Mouse (Mus musculus): Measurements from ENCODE around the gene Ccdc116.

DNA sequence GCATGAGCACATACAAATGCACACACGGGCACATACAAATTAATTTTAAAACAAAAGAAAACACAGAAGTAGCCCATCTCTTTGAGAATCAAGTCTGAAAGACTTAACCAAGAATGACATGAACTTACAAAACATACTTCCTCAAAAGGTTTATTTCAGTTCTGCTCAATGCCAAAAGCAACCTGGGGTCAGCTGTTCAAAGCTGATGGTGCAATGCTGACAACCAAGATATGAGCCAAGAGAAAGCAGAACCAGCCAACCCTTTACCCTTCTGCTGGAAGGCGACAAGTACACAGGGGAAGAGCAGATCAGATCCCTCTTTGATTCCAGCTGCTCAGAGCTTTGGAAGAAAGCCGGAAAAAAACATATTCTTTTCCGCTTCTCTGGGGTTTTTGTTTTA, 34.4 kb upstream of the Ccdc116 start:
- TF ChIP-seq POLR2A (IDR thresholded peaks at IDR 0.05; ENCODE audit: low read depth, low read length) (no peak), JUN (IDR thresholded peaks at IDR 0.05; ENCODE audit: insufficient read depth, low read depth, low read length) (no peak)
